Mouse (Mus musculus) thymus, postnatal 14 days (tissue): ENCODE measurements around the gene Lrfn1.
"Not testable (repeated sequence)": the region's sequence is repeated elsewhere in the genome, so short reads cannot be mapped to it uniquely, and the experiment has no call there.

Experiments
- DNase-seq: peaks from one replicate; pipeline ENCODE4 v3.0.0; 2021

Lrfn1 gene

GRCm38 (mm10) chr7:28447865-28448820 lies 3.6 kb upstream of the Lrfn1 start:
- DNase-seq: no peak

DNA sequence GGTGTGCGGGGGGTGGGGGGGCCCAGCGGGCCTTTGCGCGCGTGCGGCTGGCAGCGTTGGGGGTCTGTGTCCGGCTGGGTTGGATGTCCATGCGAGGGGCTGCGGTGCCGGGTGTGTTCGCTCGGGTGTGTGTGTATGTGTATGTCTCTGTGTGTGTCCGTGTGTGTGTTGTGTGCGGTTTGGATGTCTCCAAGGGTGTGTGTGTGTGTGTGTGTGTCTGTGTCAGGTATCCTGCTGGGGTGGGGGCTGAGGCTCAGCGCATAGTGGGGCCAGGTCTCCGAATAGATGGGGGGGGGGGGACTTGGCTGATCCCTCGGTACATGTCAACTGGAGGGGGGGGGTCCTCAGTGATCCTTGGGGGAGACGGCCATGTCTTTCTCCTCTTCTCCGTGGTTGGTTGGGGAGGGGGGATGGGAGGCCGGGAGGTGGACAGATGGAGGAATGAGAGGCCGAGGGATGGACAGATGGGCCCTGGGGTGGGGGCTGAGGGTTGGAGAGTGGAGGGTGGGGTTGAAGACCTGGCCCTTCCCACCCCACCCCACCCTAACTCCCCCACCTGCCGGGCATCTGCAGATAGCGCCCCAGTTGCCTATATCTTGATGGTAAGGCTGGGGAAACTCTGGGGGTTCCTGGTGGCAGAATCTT lies 703 bp downstream of the Lrfn1 start:
- no peak for DNase-seq

- no peak for DNase-seq
Observed at GRCm38 (mm10) chr7:28460361-28460760, 8.6 kb downstream of the Lrfn1 start.

GRCm38 (mm10) chr7:28462769-28463168 lies 11.0 kb downstream of the Lrfn1 start:
- no peak for DNase-seq

DNA sequence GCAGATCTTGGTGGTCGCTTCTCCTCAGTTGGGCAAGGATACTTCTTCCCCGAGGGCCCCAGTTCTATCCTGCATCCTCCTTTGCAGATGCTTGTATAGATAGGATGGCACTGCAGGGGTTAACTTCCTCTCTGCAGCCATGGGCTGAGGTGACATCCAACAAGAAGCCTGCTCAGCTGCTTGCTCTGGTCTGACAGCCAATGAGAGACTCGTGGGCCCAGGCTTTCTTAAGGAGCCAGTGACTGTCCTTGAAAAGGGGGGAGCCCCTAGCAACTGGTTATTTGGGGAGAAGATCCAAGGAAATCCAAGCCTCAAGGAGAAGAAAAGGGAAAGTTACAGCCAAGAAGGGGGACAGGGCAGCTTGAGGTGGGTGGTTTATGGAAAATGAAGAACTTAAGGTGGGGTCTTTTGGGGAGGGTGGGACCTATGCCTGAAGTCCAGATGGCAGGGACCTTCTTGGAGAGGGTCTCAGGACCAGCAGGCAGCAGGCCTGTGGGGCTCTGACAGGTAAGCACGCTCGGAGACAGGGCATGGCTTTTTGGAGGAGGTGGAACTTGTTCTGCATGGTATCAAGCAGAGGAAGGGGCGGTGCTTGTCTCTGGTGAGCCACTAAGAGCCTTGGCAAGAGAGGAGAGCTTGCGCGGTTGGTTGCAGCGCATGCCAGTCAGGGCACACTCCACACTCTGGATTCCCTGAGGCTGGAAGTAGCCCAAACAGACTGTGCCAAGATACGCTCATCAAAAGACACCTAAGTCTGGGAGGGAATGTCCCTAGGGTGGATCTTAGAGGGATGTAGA lies 12.8 kb downstream of the Lrfn1 start:
- DNase-seq: no peak

GRCm38 (mm10) chr7:28466721-28467212 lies 15.0 kb downstream of the Lrfn1 start:
- no peak for DNase-seq

DNA sequence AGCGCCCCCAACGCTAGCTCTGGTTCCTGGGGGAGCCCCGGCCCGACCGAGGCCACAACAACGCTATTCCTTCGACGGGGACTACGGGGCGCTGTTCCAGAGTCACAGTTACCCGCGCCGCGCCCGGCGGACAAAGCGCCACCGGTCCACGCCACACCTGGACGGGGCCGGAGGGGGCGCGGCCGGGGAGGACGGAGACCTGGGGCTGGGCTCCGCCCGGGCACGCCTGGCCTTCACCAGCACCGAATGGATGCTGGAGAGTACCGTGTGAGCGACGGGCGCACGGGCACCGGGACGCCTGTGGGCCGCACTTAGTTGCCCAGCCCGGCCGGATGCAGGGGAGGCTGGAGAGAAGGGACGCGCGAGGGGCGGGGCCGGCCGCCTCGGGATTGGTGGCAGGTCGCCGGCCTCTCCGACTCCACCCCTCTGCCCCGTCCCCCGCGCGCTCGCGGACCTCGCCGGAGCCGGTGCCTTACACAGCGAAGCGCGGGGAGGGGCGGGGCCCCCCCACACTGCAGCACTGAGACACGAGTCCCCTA lies 15.5 kb downstream of the Lrfn1 start:
- no peak for DNase-seq

GRCm38 (mm10) chr7:28476191-28476590 lies 24.4 kb downstream of the Lrfn1 start:
- DNase-seq: no peak

- DNase-seq: no peak
Observed at GRCm38 (mm10) chr7:28477363-28477762, 25.6 kb downstream of the Lrfn1 start.

DNA sequence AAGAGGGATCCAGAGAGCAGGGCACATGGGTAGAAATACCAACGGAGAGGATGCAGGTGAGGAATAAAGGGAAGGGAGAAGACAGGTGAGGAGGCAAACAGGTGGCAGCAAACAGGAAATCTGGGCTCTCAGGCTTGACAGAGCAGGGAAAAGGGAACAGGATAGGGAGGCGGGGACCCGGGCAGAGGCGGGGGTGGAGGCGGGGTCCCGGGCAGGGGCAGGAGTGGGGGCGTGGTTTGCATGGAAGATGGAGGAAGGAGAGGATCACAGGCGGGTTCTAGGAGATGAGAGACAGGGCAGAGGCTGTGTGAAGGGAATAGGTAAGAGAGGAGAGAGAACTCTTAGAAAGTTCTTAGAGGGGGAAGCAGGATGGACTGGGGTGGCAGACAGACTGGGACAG lies 27.1 kb downstream of the Lrfn1 start:
- DNase-seq: no peak

DNA sequence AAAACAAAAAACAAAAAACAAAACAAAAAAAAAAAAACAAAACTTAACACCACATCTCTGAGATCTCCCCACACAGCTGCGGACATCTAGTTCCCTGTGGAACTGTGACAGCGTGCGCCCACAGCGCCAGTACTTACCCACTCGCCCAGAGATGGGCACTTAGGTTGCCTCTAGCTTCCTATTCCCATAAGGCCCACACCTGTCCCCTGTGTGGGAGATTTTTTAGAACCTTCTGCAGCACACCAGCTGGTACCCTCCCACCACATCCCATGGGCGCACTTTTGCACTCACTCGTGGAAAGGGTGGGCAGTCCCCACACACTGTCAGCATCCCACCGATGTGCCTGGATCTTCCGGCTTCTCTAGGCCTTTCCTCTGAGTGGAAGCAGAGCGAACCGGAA lies 31.1 kb downstream of the Lrfn1 start:
- no peak for DNase-seq

DNA sequence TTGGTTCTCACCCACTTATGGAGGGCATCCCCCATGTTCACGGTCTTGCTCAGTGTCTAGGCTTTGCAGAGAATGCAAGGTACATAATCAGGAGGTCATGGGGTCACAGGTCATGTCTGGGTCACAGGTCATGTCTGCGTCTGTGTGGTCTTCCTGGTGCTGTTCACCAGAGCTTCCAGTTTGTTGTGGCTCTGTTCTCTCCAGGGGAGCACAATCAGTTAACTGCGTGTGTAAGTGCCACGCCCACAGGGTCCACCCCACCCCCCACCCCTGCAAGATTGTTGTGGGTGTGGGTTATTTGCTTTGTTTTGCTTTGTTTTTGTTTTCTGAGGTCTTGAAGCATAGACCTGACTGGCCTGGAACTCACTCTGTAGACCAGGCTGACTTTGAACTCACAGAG lies 32.4 kb downstream of the Lrfn1 start:
- no peak for DNase-seq

- no peak for DNase-seq
Observed at GRCm38 (mm10) chr7:28488030-28488491, 36.3 kb downstream of the Lrfn1 start.

DNA sequence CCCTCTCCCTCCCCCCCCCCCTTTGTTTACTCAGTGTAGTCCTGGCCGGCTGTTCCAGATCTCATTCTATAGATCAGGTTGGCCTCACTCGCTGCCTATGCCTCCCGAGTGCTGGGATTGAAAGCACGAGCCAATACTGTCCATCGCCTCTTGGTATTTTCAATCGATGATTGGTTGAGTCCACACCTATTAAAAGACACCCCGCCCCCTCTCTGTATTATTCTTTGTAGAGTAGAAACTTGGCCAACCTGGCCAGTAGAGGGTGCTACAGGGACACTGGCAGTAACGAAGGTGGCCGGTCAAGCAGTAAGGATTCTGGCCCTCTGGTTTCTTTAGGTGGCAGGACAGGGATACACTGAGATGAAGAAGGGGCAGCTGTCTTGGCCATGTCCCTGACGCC lies 38.6 kb downstream of the Lrfn1 start:
- DNase-seq: peak; percentile 63

DNA sequence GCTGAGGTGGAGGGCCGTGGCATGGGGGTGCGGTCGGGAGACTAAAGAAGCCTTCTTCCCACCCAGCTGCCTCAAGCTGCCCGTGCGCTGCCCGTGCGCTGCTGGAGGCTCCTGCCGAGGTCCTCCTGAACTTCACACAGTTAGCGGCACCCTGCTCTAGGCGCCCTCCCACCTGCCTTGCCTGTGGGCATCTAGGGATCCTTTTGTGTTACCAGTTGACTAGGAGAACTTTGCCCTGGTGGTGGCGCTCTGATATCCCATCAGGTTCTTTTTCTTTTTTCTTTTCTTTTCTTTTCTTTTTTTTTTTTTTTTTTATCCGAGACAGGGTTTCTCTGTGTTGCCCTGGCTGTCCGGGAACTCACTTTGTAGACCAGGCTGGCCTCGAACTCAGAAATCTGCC lies 39.1 kb downstream of the Lrfn1 start:
- peak; percentile 20 for DNase-seq

- DNase-seq: no peak
Observed at GRCm38 (mm10) chr7:28492310-28492709, 40.5 kb downstream of the Lrfn1 start.

DNA sequence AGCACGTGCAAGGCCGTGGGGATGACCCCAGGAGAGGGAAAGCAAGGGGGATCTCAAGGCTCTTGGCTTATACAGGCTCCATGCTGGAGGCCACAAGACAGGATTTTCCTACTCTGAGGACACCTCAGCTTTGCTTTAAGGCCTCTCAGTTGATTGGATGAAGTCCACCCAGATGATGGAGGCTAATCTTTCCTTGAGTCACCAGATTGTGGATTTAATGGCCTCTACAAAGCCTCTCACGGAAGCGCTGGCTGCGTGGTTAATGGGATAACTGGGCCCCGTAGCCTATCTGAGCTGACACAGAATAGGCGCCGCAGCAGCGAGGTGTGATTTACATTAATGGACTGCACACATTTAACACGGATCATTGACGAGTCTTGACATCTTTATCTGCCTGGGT lies 43.6 kb downstream of the Lrfn1 start:
- no peak for DNase-seq

DNA sequence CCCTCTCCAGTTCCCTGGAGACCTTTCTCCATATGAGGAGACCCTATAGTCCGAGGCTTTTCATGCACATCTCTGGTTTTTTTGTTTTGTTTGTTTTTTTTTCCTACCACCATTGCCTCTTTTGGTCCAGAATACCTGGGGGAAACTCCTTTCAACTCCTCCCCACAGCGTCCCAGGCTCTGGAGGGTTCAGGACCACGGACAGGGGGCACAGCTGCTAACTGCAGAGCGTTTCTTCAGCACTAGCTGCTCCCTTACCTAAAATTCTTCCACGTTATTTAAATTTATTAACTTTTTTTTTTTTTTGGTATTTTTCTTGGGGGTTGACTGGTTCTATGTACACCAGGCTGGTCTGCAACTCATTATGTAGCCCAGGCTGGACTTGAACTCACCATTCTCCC lies 53.8 kb downstream of the Lrfn1 start:
- peak; percentile 36 for DNase-seq

- DNase-seq: not testable (repeated sequence)
Observed at GRCm38 (mm10) chr7:28509121-28509520, 57.3 kb downstream of the Lrfn1 start.

GRCm38 (mm10) chr7:28510405-28510974 lies 58.7 kb downstream of the Lrfn1 start, which contains the start of gene Ifnl2:
Gene Ifnl2, minus strand, starts transcription at chr7:28510455.
- DNase-seq: not testable (repeated sequence)

GRCm38 (mm10) chr7:28511441-28511840 lies 59.7 kb downstream of the Lrfn1 start:
- no peak for DNase-seq
